Mouse (Mus musculus): ENCODE measurements around the gene Acap3. TPM values are rescaled to one million over a fixed set of nuclear protein-coding genes. Genes with fewer than 3 reads are reported as not detected.

Gene Acap3
- total and polyA plus RNA-seq, 2 experiments from 2014 or later, result 56.4 to 93.5 TPM

DNA sequence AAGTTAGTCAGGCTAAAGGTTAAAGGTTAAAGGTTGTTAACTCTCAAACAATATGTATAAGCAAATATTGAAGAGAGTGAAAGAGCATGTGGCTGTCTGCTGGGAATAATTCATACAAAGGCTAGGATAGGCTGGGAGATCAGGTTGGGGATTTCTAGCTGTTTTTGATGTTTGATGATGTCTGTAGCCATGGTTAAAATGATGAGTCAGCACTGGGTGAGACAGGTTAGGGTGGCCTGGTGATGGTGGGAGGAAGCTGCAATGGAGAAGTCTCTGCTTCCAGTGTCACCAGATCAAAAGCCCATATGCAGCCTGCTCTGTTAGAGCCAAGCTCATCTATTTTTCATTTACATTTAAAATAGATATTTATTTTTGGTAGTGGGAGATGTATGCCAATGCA lies 55.5 kb downstream of the Acap3 start:
- ATAC-seq (no peak), DNase-seq (ENCODE audit: low spot score) (no peak)
- Histone ChIP-seq H3K36me3 (ENCODE audit: insufficient read depth, low read length) (peaks cover 33% of the 10 kb centered on the region), H3K4me2 (ENCODE audit: low read depth, low read length) (no peak overlapping the region), H3K9me3 (ENCODE audit: low read length) (no peaks in the 10 kb centered on the region), H3K27ac (no peak overlapping the region), H3K9ac (replicated peaks; ENCODE audit: low read length) (no peak overlapping the region), H3K27me3 (ENCODE audit: insufficient read depth, low read length) (no peaks in the 10 kb centered on the region), H3K4me1 (ENCODE audit: insufficient read depth, low read length) (peaks cover 7% of the 10 kb centered on the region; the same call in 1 of the 2 replicates), H3K4me3 (ENCODE audit: low read length) (no peak overlapping the region)
- TF ChIP-seq CTCF (IDR thresholded peaks at IDR 0.05; ENCODE audit: low read depth), result no peak

DNA sequence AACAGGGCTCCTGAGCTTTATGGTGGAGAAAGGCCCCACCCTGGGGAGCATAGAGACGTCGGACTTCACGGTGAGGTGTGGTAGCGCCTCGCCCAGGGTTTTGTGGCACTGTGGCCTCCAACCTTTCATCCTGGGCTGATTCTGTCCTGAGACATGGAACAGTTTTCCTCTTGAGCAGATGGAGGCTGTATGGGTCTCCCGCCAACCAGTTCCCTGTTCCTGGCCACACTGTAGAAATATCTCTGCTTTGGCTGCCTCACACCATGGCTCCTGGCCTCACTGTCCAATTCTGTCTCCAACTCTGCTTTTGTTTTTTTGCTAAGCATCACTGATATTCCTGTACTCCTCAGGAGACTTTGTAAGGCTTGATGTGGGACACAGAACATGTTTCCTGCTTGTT lies 63.9 kb downstream of the Acap3 start:
- H3K36me3 ChIP-seq (ENCODE audit: insufficient read depth, low read length), result peaks cover 65% of the 10 kb centered on the region
- WGBS, result 91% methylated on average over 6 of the region's 6 CpGs
- no peak for DNase-seq (ENCODE audit: low spot score)
- H3K27me3 ChIP-seq (ENCODE audit: insufficient read depth, low read length), result no peaks in the 10 kb centered on the region
- no peaks in the 10 kb centered on the region for H3K9me3 ChIP-seq (ENCODE audit: low read length)
- ATAC-seq, result no peak
- no peak overlapping the region for H3K27ac ChIP-seq
- no peaks in the 10 kb centered on the region for H3K4me1 ChIP-seq (ENCODE audit: insufficient read depth, low read length)
- H3K9ac ChIP-seq (replicated peaks; ENCODE audit: low read length), result no peak overlapping the region
- no peak overlapping the region for H3K4me3 ChIP-seq (ENCODE audit: low read length)
- no peak overlapping the region for H3K4me2 ChIP-seq (ENCODE audit: low read depth, low read length)
- no peak for TF ChIP-seq CTCF (IDR thresholded peaks at IDR 0.05; ENCODE audit: low read depth)

Small RNA genes within 50 kb of the gene (microRNA-seq; reads per million reads assigned to microRNA genes)
- 0 reads per million in 2 experiments for gene Gm22991

Other genes with a start within 250 kb of the Acap3 start
- not detected in 2 replicates for gene Gm10563, start 246.4 kb upstream of the Acap3 start, total RNA-seq (2014; rRNA removed)
- not detected in 2 replicates for gene Gm10563, start 246.4 kb upstream of the Acap3 start, polyA plus RNA-seq (2015; fragmentation: Nextera tagmentation; extraction: Ambion mirVana)
- 6.1 and 13.5 TPM in 2 replicates for gene Mmp23, start 238.4 kb upstream of the Acap3 start, total RNA-seq (2014; rRNA removed)
- gene Mmp23, start 238.4 kb upstream of the Acap3 start, polyA plus RNA-seq (2015; fragmentation: Nextera tagmentation; extraction: Ambion mirVana), result 4.2 and 5.7 TPM in 2 replicates
- 109 and 127 TPM in 2 replicates for gene Mib2, start 222.6 kb upstream of the Acap3 start, total RNA-seq (2014; rRNA removed)
- 40.6 and 44.1 TPM in 2 replicates for gene Mib2, start 222.6 kb upstream of the Acap3 start, polyA plus RNA-seq (2015; fragmentation: Nextera tagmentation; extraction: Ambion mirVana)
- 50.5 and 52.0 TPM in 2 replicates for gene Fndc10, start 197.5 kb upstream of the Acap3 start, total RNA-seq (2014; rRNA removed)
- 26.0 and 26.5 TPM in 2 replicates for gene Fndc10, start 197.5 kb upstream of the Acap3 start, polyA plus RNA-seq (2015; fragmentation: Nextera tagmentation; extraction: Ambion mirVana)
- gene Ssu72, start 187.0 kb upstream of the Acap3 start, total RNA-seq (2014; rRNA removed), result 110 and 117 TPM in 2 replicates
- 165 and 169 TPM in 2 replicates for gene Ssu72, start 187.0 kb upstream of the Acap3 start, polyA plus RNA-seq (2015; fragmentation: Nextera tagmentation; extraction: Ambion mirVana)
- gene Tmem240, start 157.0 kb upstream of the Acap3 start, total RNA-seq (2014; rRNA removed), result 73.3 and 82.2 TPM in 2 replicates
- 31.0 and 33.6 TPM in 2 replicates for gene Tmem240, start 157.0 kb upstream of the Acap3 start, polyA plus RNA-seq (2015; fragmentation: Nextera tagmentation; extraction: Ambion mirVana)
- gene Atad3a, start 130.7 kb upstream of the Acap3 start, total RNA-seq (2014; rRNA removed), result 65.7 and 83.4 TPM in 2 replicates
- 68.8 and 72.2 TPM in 2 replicates for gene Atad3a, start 130.7 kb upstream of the Acap3 start, polyA plus RNA-seq (2015; fragmentation: Nextera tagmentation; extraction: Ambion mirVana)
- gene Vwa1, start 117.1 kb upstream of the Acap3 start, total RNA-seq (2014; rRNA removed), result 43.3 and 55.5 TPM in 2 replicates
- gene Vwa1, start 117.1 kb upstream of the Acap3 start, polyA plus RNA-seq (2015; fragmentation: Nextera tagmentation; extraction: Ambion mirVana), result 27.8 and 29.4 TPM in 2 replicates
- 0.86 and 2.3 TPM in 2 replicates for gene Tmem88b, start 105.9 kb upstream of the Acap3 start, total RNA-seq (2014; rRNA removed)
- 1.0 and 1.2 TPM in 2 replicates for gene Tmem88b, start 105.9 kb upstream of the Acap3 start, polyA plus RNA-seq (2015; fragmentation: Nextera tagmentation; extraction: Ambion mirVana)
- not detected in 2 replicates for gene Ankrd65, start 101.4 kb upstream of the Acap3 start, total RNA-seq (2014; rRNA removed)
- not detected in 2 replicates for gene Ankrd65, start 101.4 kb upstream of the Acap3 start, polyA plus RNA-seq (2015; fragmentation: Nextera tagmentation; extraction: Ambion mirVana)
- 75.4 and 87.5 TPM in 2 replicates for gene Mrpl20, start 88.9 kb upstream of the Acap3 start, total RNA-seq (2014; rRNA removed)
- 303 and 310 TPM in 2 replicates for gene Mrpl20, start 88.9 kb upstream of the Acap3 start, polyA plus RNA-seq (2015; fragmentation: Nextera tagmentation; extraction: Ambion mirVana)
- 57.6 and 80.2 TPM in 2 replicates for gene Ccnl2, start 79.3 kb upstream of the Acap3 start, total RNA-seq (2014; rRNA removed)
- gene Ccnl2, start 79.3 kb upstream of the Acap3 start, polyA plus RNA-seq (2015; fragmentation: Nextera tagmentation; extraction: Ambion mirVana), result 82.6 and 90.6 TPM in 2 replicates
- gene Aurkaip1, start 60.5 kb upstream of the Acap3 start, total RNA-seq (2014; rRNA removed), result 110 and 143 TPM in 2 replicates
- gene Aurkaip1, start 60.5 kb upstream of the Acap3 start, polyA plus RNA-seq (2015; fragmentation: Nextera tagmentation; extraction: Ambion mirVana), result 162 and 175 TPM in 2 replicates
- gene Mxra8, start 52.1 kb upstream of the Acap3 start, total RNA-seq (2014; rRNA removed), result 45.8 and 58.9 TPM in 2 replicates
- gene Mxra8, start 52.1 kb upstream of the Acap3 start, polyA plus RNA-seq (2015; fragmentation: Nextera tagmentation; extraction: Ambion mirVana), result 39.4 and 41.6 TPM in 2 replicates
- gene Dvl1, start 44.4 kb upstream of the Acap3 start, total RNA-seq (2014; rRNA removed), result 141 and 166 TPM in 2 replicates
- 16.0 and 16.4 TPM in 2 replicates for gene Dvl1, start 44.4 kb upstream of the Acap3 start, polyA plus RNA-seq (2015; fragmentation: Nextera tagmentation; extraction: Ambion mirVana)
- 0.04 and 1.5 TPM in 2 replicates for gene Tas1r3, start 28.5 kb upstream of the Acap3 start, total RNA-seq (2014; rRNA removed)
- 0.13 and 0.23 TPM in 2 replicates for gene Tas1r3, start 28.5 kb upstream of the Acap3 start, polyA plus RNA-seq (2015; fragmentation: Nextera tagmentation; extraction: Ambion mirVana)
- 31.3 and 41.8 TPM in 2 replicates for gene Cptp, start 22.4 kb upstream of the Acap3 start, total RNA-seq (2014; rRNA removed)
- gene Cptp, start 22.4 kb upstream of the Acap3 start, polyA plus RNA-seq (2015; fragmentation: Nextera tagmentation; extraction: Ambion mirVana), result 26.8 and 27.9 TPM in 2 replicates
- gene Ints11, start 22.3 kb upstream of the Acap3 start, total RNA-seq (2014; rRNA removed), result 51.3 and 52.1 TPM in 2 replicates
- gene Ints11, start 22.3 kb upstream of the Acap3 start, polyA plus RNA-seq (2015; fragmentation: Nextera tagmentation; extraction: Ambion mirVana), result 49.9 and 52.4 TPM in 2 replicates
- 73.6 and 109 TPM in 2 replicates for gene Pusl1, start within 50 bp of the Acap3 start, total RNA-seq (2014; rRNA removed)
- gene Pusl1, start within 50 bp of the Acap3 start, polyA plus RNA-seq (2015; fragmentation: Nextera tagmentation; extraction: Ambion mirVana), result 58.8 and 59.6 TPM in 2 replicates
- 47.5 and 50.8 TPM in 2 replicates for gene Ube2j2, start 52.0 kb downstream of the Acap3 start, total RNA-seq (2014; rRNA removed)
- 119 and 126 TPM in 2 replicates for gene Ube2j2, start 52.0 kb downstream of the Acap3 start, polyA plus RNA-seq (2015; fragmentation: Nextera tagmentation; extraction: Ambion mirVana)
- gene C1qtnf12, start 70.5 kb downstream of the Acap3 start, total RNA-seq (2014; rRNA removed), result 26.6 and 35.2 TPM in 2 replicates
- 21.8 and 22.8 TPM in 2 replicates for gene C1qtnf12, start 70.5 kb downstream of the Acap3 start, polyA plus RNA-seq (2015; fragmentation: Nextera tagmentation; extraction: Ambion mirVana)
- 48.8 and 56.8 TPM in 2 replicates for gene B3galt6, start 100.8 kb downstream of the Acap3 start, total RNA-seq (2014; rRNA removed)
- gene B3galt6, start 100.8 kb downstream of the Acap3 start, polyA plus RNA-seq (2015; fragmentation: Nextera tagmentation; extraction: Ambion mirVana), result 26.1 and 26.2 TPM in 2 replicates
- gene Sdf4, start 101.0 kb downstream of the Acap3 start, total RNA-seq (2014; rRNA removed), result 100 and 121 TPM in 2 replicates
- gene Sdf4, start 101.0 kb downstream of the Acap3 start, polyA plus RNA-seq (2015; fragmentation: Nextera tagmentation; extraction: Ambion mirVana), result 122 and 127 TPM in 2 replicates
- 2.6 TPM in 1 of 2 replicates, not detected in the other for gene Tnfrsf4, start 122.0 kb downstream of the Acap3 start, total RNA-seq (2014; rRNA removed)
- gene Tnfrsf4, start 122.0 kb downstream of the Acap3 start, polyA plus RNA-seq (2015; fragmentation: Nextera tagmentation; extraction: Ambion mirVana), result 0.47 and 0.49 TPM in 2 replicates
- 0.16 TPM in 1 of 2 replicates, not detected in the other for gene Tnfrsf18, start 134.3 kb downstream of the Acap3 start, total RNA-seq (2014; rRNA removed)
- 1.4 and 1.6 TPM in 2 replicates for gene Tnfrsf18, start 134.3 kb downstream of the Acap3 start, polyA plus RNA-seq (2015; fragmentation: Nextera tagmentation; extraction: Ambion mirVana)
- 0.26 TPM in 1 of 2 replicates, not detected in the other for gene Ttll10, start 167.6 kb downstream of the Acap3 start, total RNA-seq (2014; rRNA removed)
- 0.08 TPM in 1 of 2 replicates, not detected in the other for gene Ttll10, start 167.6 kb downstream of the Acap3 start, polyA plus RNA-seq (2015; fragmentation: Nextera tagmentation; extraction: Ambion mirVana)
- gene 9430015G10Rik, start 218.2 kb downstream of the Acap3 start, total RNA-seq (2014; rRNA removed), result 24.0 and 32.8 TPM in 2 replicates
- 21.0 and 22.3 TPM in 2 replicates for gene 9430015G10Rik, start 218.2 kb downstream of the Acap3 start, polyA plus RNA-seq (2015; fragmentation: Nextera tagmentation; extraction: Ambion mirVana)
- 0.50 and 0.73 TPM in 2 replicates for gene Rnf223, start 238.7 kb downstream of the Acap3 start, total RNA-seq (2014; rRNA removed)
- 0.25 and 0.31 TPM in 2 replicates for gene Rnf223, start 238.7 kb downstream of the Acap3 start, polyA plus RNA-seq (2015; fragmentation: Nextera tagmentation; extraction: Ambion mirVana)